Mouse (Mus musculus) bone marrow, adult 2 months (tissue): ENCODE data around the gene Wbp11.

Source experiments
- CTCF ChIP-seq: fragments of 200-500 bp; IDR thresholded peaks from 2 replicates; pipeline ENCODE4 v1.5.1; 2011; ENCODE audit warnings: low read length, control low read depth; ENCODE audit not compliant: control insufficient read depth, insufficient read depth
- POLR2A ChIP-seq: fragments of 200-500 bp; IDR thresholded peaks from 2 replicates; pipeline ENCODE4 v1.6.1; 2011; ENCODE audit warnings: low read depth, mild to moderate bottlenecking, control low read depth, low read length, borderline replicate concordance; ENCODE audit not compliant: control insufficient read depth

GRCm38 (mm10) chr6:136827881-136828561 lies at the start of gene Wbp11:
- no peak for TF ChIP-seq CTCF
- TF ChIP-seq POLR2A = peak; percentile 82
